Mouse (Mus musculus) heart, embryonic 16.5 days (tissue): ENCODE results near the gene Ddx47. TPM values are rescaled to one million over a fixed set of nuclear protein-coding genes. Genes with fewer than 3 reads are reported as not detected.

Experiments used
- ATAC-seq: fragments of 200-750 bp; cut with Nextera tagmentation; replicated peaks from 2 replicates; pipeline ENCODE4 v1.8.0; 2017; ENCODE audit warnings: moderate number of reproducible peaks; ENCODE audit not compliant: insufficient read depth, low FRiP score; ENCODE audit errors: extremely low read depth
- H3K27ac ChIP-seq: fragments of 300-500 bp; sonication (generic); 2 replicates; pipeline ENCODE4 v1.5.1; 2014; ENCODE audit warnings: mild to moderate bottlenecking, low read length, control low read depth, moderate library complexity
- H3K27me3 ChIP-seq: fragments of 300-500 bp; sonication (generic); 2 replicates; pipeline ENCODE4 v1.6.1; 2014; ENCODE audit warnings: low read length, mixed read lengths; ENCODE audit not compliant: control insufficient read depth, insufficient read depth
- H3K36me3 ChIP-seq: fragments of 300-500 bp; sonication (generic); 2 replicates; pipeline ENCODE4 v1.6.1; 2014; ENCODE audit not compliant: control insufficient read depth, insufficient read depth
- H3K4me1 ChIP-seq: fragments of 300-500 bp; sonication (generic); 2 replicates; pipeline ENCODE4 v1.6.1; 2014; ENCODE audit warnings: low read length, mixed read lengths; ENCODE audit not compliant: control insufficient read depth, insufficient read depth
- H3K4me2 ChIP-seq: fragments of 300-500 bp; sonication (generic); 2 replicates; pipeline ENCODE4 v1.6.1; 2014; ENCODE audit warnings: low read depth, mild to moderate bottlenecking, control low read depth, low read length
- H3K4me3 ChIP-seq: fragments of 300-500 bp; sonication (generic); 2 replicates; pipeline ENCODE4 v1.5.1; 2014; ENCODE audit warnings: mild to moderate bottlenecking, control low read depth, low read length
- H3K9ac ChIP-seq: fragments of 300-500 bp; sonication (generic); 2 replicates; pipeline ENCODE4 v1.6.1; 2014; ENCODE audit warnings: low read length, control low read depth
- H3K9me3 ChIP-seq: fragments of 300-500 bp; sonication (generic); replicated peaks from 2 replicates; pipeline ENCODE4 v1.6.1; 2016; ENCODE audit warnings: low read length; ENCODE audit not compliant: control insufficient read depth
- WGBS: fragments of 180-500 bp; shearing (Covaris S2); extraction: QIAGEN DNeasy Blood & Tissue Kit; methylation state at CpG from one replicate; pipeline ENCODE4 v1.1.7; 2014; 5-methylcytosine and 5-hydroxymethylcytosine counted together
- polyA plus RNA-seq: library from polyadenylated mRNA; unstranded; fragments of >200 nt; fragmentation: Nextera tagmentation; extraction: Ambion mirVana; gene quantifications from 2 replicates; pipeline ENCODE4 v1.2.1, GENCODE M21; 2015

Ddx47 gene
- polyA plus RNA-seq, 1 experiment from 2014 or later: 77.1 TPM

- Histone ChIP-seq H3K36me3 (no peaks in the 10 kb centered on the region), H3K27me3 (no peaks in the 10 kb centered on the region), H3K4me3 (no peak overlapping the region), H3K4me2 (no peak overlapping the region), H3K9me3 (no peaks in the 10 kb centered on the region), H3K4me1 (no peaks in the 10 kb centered on the region; the same call in 1 of the 2 replicates), H3K27ac (no peak overlapping the region), H3K9ac (no peak overlapping the region)
- no peak for ATAC-seq
- 76% methylated on average over 6 of the region's 6 CpGs for WGBS
These were observed 37.1 kb downstream of the Ddx47 start for GRCm38 (mm10) chr6:135048509-135048908.

GRCm38 (mm10) chr6:135048956-135049355 is 37.5 kb downstream of the Ddx47 start:
- Histone ChIP-seq H3K27ac (no peak overlapping the region), H3K36me3 (no peaks in the 10 kb centered on the region)

GRCm38 (mm10) chr6:135053789-135054188 is 42.4 kb downstream of the Ddx47 start:
- Histone ChIP-seq H3K36me3 (no peaks in the 10 kb centered on the region), H3K4me3 (no peak overlapping the region), H3K4me1 (no peaks in the 10 kb centered on the region; the same call in 1 of the 2 replicates), H3K27ac (no peak overlapping the region), H3K9ac (no peak overlapping the region), H3K9me3 (no peaks in the 10 kb centered on the region), H3K4me2 (no peak overlapping the region), H3K27me3 (no peaks in the 10 kb centered on the region)
- no peak for ATAC-seq
- 77% methylated on average over 3 of the region's 3 CpGs for WGBS

More at GRCm38 (mm10) chr6:135048956-135049355, 37.5 kb downstream of the Ddx47 start:
- H3K9me3 ChIP-seq: no peaks in the 10 kb centered on the region
- WGBS: 61% methylated on average over 16 of the region's 16 CpGs
- no peaks in the 10 kb centered on the region for H3K27me3 ChIP-seq
- no peak overlapping the region for H3K4me2 ChIP-seq
- peak; percentile 60; the same call in 1 of the 2 replicates for ATAC-seq
- no peaks in the 10 kb centered on the region; the same call in 1 of the 2 replicates for H3K4me1 ChIP-seq
- no peak overlapping the region for H3K4me3 ChIP-seq
- H3K9ac ChIP-seq: no peak overlapping the region

- H3K36me3 ChIP-seq: no peaks in the 10 kb centered on the region
- H3K27me3 ChIP-seq: no peaks in the 10 kb centered on the region
- H3K4me1 ChIP-seq: no peaks in the 10 kb centered on the region
- no peak for ATAC-seq
- no peak overlapping the region for H3K9ac ChIP-seq
- no peaks in the 10 kb centered on the region for H3K9me3 ChIP-seq
- H3K4me2 ChIP-seq: no peak overlapping the region
- no peak overlapping the region for H3K27ac ChIP-seq
- 22% methylated on average over 4 of the region's 4 CpGs for WGBS
- no peak overlapping the region for H3K4me3 ChIP-seq
These were observed 44.5 kb downstream of the Ddx47 start for GRCm38 (mm10) chr6:135055882-135056281.

GRCm38 (mm10) chr6:135060728-135061127 is 49.3 kb downstream of the Ddx47 start:
- 94% methylated on average over 4 of the region's 4 CpGs for WGBS
- no peak for ATAC-seq
- H3K27ac ChIP-seq: no peak overlapping the region

GRCm38 (mm10) chr6:135064621-135065020 is 53.2 kb downstream of the Ddx47 start:
- Histone ChIP-seq H3K4me1 (peaks cover 9% of the 10 kb centered on the region; the same call in 1 of the 2 replicates), H3K9me3 (no peaks in the 10 kb centered on the region), H3K4me3 (no peak overlapping the region), H3K9ac (no peak overlapping the region), H3K27me3 (no peaks in the 10 kb centered on the region), H3K36me3 (no peaks in the 10 kb centered on the region), H3K4me2 (no peak overlapping the region), H3K27ac (no peak overlapping the region)
- no peak for ATAC-seq
- 80% methylated on average over 12 of the region's 12 CpGs for WGBS

More at GRCm38 (mm10) chr6:135060728-135061127, 49.3 kb downstream of the Ddx47 start:
- Histone ChIP-seq H3K4me1 (no peaks in the 10 kb centered on the region), H3K9ac (no peak overlapping the region), H3K4me3 (no peak overlapping the region), H3K4me2 (no peak overlapping the region), H3K9me3 (no peaks in the 10 kb centered on the region), H3K36me3 (no peaks in the 10 kb centered on the region), H3K27me3 (no peaks in the 10 kb centered on the region)

GRCm38 (mm10) chr6:135065236-135065957 is 54.0 kb downstream of the Ddx47 start, which contains the start of gene Gprc5a:
Gprc5a (plus strand) TSS chr6:135065651.
- Histone ChIP-seq H3K27me3 (no peaks in the 10 kb centered on the region), H3K36me3 (no peaks in the 10 kb centered on the region), H3K9ac (peak within 1 kb of the TSS; percentile 72), H3K27ac (peak within 1 kb of the TSS; percentile 7; the same call in 1 of the 2 replicates), H3K4me3 (peak within 1 kb of the TSS; percentile 57), H3K4me1 (peaks cover 9% of the 10 kb centered on the region; the same call in 1 of the 2 replicates), H3K9me3 (no peaks in the 10 kb centered on the region), H3K4me2 (peak within 1 kb of the TSS; percentile 84)
- under 1% methylated on average over 44 of the region's 44 CpGs for WGBS
- peak; percentile 81 for ATAC-seq

- H3K27ac ChIP-seq: peak overlapping the region; percentile 7; the same call in 1 of the 2 replicates
- ATAC-seq: no peak
- no peak overlapping the region for H3K9ac ChIP-seq
- H3K27me3 ChIP-seq: no peaks in the 10 kb centered on the region
- H3K4me1 ChIP-seq: peaks cover 9% of the 10 kb centered on the region; the same call in 1 of the 2 replicates
- no peaks in the 10 kb centered on the region for H3K9me3 ChIP-seq
- WGBS: 34% methylated on average over 6 of the region's 6 CpGs
- H3K36me3 ChIP-seq: no peaks in the 10 kb centered on the region
- H3K4me3 ChIP-seq: no peak overlapping the region; the same call in 1 of the 2 replicates
- H3K4me2 ChIP-seq: peak overlapping the region; percentile 84; the same call in 1 of the 2 replicates
These were observed 55.5 kb downstream of the Ddx47 start for GRCm38 (mm10) chr6:135066795-135067445.

GRCm38 (mm10) chr6:135068221-135068620 is 56.8 kb downstream of the Ddx47 start:
- WGBS: 63% methylated on average over 5 of the region's 5 CpGs
- no peak for ATAC-seq
- Histone ChIP-seq H3K27ac (no peak overlapping the region), H3K9ac (no peak overlapping the region), H3K9me3 (no peaks in the 10 kb centered on the region), H3K4me3 (no peak overlapping the region), H3K27me3 (no peaks in the 10 kb centered on the region), H3K36me3 (no peaks in the 10 kb centered on the region), H3K4me1 (peaks cover 9% of the 10 kb centered on the region; the same call in 1 of the 2 replicates), H3K4me2 (no peak overlapping the region)
